Mouse (Mus musculus) adipocyte (in vitro differentiated cells): ENCODE data around the gene Msmo1.
A peak's percentile ranks its signal among the peaks of the same experiment; 100 is the strongest.

Experiments
- DNase-seq: peaks from one replicate; pipeline ENCODE4 v3.0.0-alpha.2; 2016; ENCODE audit warnings: low spot score

Gene Msmo1

GRCm38 (mm10) chr8:64711544-64711943 lies 22.0 kb downstream of the Msmo1 start:
- DNase-seq = no peak

- no peak for DNase-seq
Observed at GRCm38 (mm10) chr8:64707481-64707880, 26.1 kb downstream of the Msmo1 start.

GRCm38 (mm10) chr8:64703191-64703590 lies 30.4 kb downstream of the Msmo1 start:
- no peak for DNase-seq

- peak; percentile 79 for DNase-seq
Observed at GRCm38 (mm10) chr8:64692651-64693201, 40.9 kb downstream of the Msmo1 start, which contains the start of gene Cpe. Gene Cpe, minus strand, starts transcription at chr8:64693054.

GRCm38 (mm10) chr8:64691591-64692401 lies 41.8 kb downstream of the Msmo1 start:
- no peak for DNase-seq

- no peak for DNase-seq
Observed at GRCm38 (mm10) chr8:64690845-64691244, 42.7 kb downstream of the Msmo1 start.

GRCm38 (mm10) chr8:64690306-64690705 lies 43.3 kb downstream of the Msmo1 start:
- no peak for DNase-seq

- no peak for DNase-seq
Observed at GRCm38 (mm10) chr8:64688741-64689140, 44.9 kb downstream of the Msmo1 start.

GRCm38 (mm10) chr8:64688161-64688560 lies 45.4 kb downstream of the Msmo1 start:
- peak; percentile 73 for DNase-seq

GRCm38 (mm10) chr8:64682501-64682900 lies 51.1 kb downstream of the Msmo1 start:
- DNase-seq = no peak

- no peak for DNase-seq
Observed at GRCm38 (mm10) chr8:64676381-64676780, 57.2 kb downstream of the Msmo1 start.

- DNase-seq = peak; percentile 72
Observed at GRCm38 (mm10) chr8:64674951-64675585, 58.5 kb downstream of the Msmo1 start.

- no peak for DNase-seq
Observed at GRCm38 (mm10) chr8:64672920-64673319, 60.7 kb downstream of the Msmo1 start.

GRCm38 (mm10) chr8:64671937-64672336 lies 61.7 kb downstream of the Msmo1 start:
- no peak for DNase-seq
